Mouse (Mus musculus): ENCODE measurements around the gene Anapc11.

- TF ChIP-seq CTCF (IDR thresholded peaks at IDR 0.05; ENCODE audit: low read depth) (no peak), EP300 (IDR thresholded peaks at IDR 0.05; ENCODE audit: low read depth) (no peak)
Measured at GRCm38 (mm10) chr11:120572417-120572751, 25.8 kb upstream of the Anapc11 start.
